Mouse (Mus musculus): ENCODE results near the gene Gm49318.

The Gm49318 gene

GRCm38 (mm10) chr9:22067195-22067594 lies 3.9 kb downstream of the Gm49318 start:
- DNase-seq = no peak

GRCm38 (mm10) chr9:22066433-22066832 lies 4.6 kb downstream of the Gm49318 start:
- peak; percentile 82 to 85 for DNase-seq

- no peak for DNase-seq
Observed at GRCm38 (mm10) chr9:22065642-22066041, 5.4 kb downstream of the Gm49318 start.

GRCm38 (mm10) chr9:22064341-22064740 lies 6.7 kb downstream of the Gm49318 start:
- no peak for DNase-seq

- DNase-seq = no peak
Observed at GRCm38 (mm10) chr9:22061339-22061738, 9.7 kb downstream of the Gm49318 start.

- DNase-seq = no peak
Observed at GRCm38 (mm10) chr9:22058011-22058424, 13.0 kb downstream of the Gm49318 start.

GRCm38 (mm10) chr9:22057031-22057517 lies 14.0 kb downstream of the Gm49318 start:
- DNase-seq = no peak

- DNase-seq = no peak
Observed at GRCm38 (mm10) chr9:22056303-22056910, 14.7 kb downstream of the Gm49318 start.

- DNase-seq = no peak
Observed at GRCm38 (mm10) chr9:22055713-22056112, 15.3 kb downstream of the Gm49318 start.

- DNase-seq = peak; percentile 81 to 86
Observed at GRCm38 (mm10) chr9:22054411-22055076, 16.5 kb downstream of the Gm49318 start.

- peak; percentile 55 to 61 for DNase-seq
Observed at GRCm38 (mm10) chr9:22053657-22054056, 17.4 kb downstream of the Gm49318 start.

GRCm38 (mm10) chr9:22051958-22052254 lies 19.2 kb downstream of the Gm49318 start, which contains the start of gene Elavl3:
Gene Elavl3 (minus strand): TSS chr9:22052023.
- peak in 1 of 2 experiments; percentile 24 for DNase-seq

- DNase-seq = no peak
Observed at GRCm38 (mm10) chr9:22051161-22051957, 19.7 kb downstream of the Gm49318 start.

- DNase-seq = peak; percentile 70 to 75
Observed at GRCm38 (mm10) chr9:22050351-22050889, 20.6 kb downstream of the Gm49318 start.

- no peak for DNase-seq
Observed at GRCm38 (mm10) chr9:22049721-22050270, 21.3 kb downstream of the Gm49318 start.

- no peak for DNase-seq
Observed at GRCm38 (mm10) chr9:22049315-22049714, 21.7 kb downstream of the Gm49318 start.

- no peak for DNase-seq
Observed at GRCm38 (mm10) chr9:22047329-22047728, 23.7 kb downstream of the Gm49318 start.

- DNase-seq = no peak
Observed at GRCm38 (mm10) chr9:22041832-22042231, 29.2 kb downstream of the Gm49318 start.

GRCm38 (mm10) chr9:22037826-22038225 lies 33.2 kb downstream of the Gm49318 start:
- DNase-seq = no peak

GRCm38 (mm10) chr9:22035300-22036044 lies 35.6 kb downstream of the Gm49318 start:
- DNase-seq = no peak

- no peak for DNase-seq
Observed at GRCm38 (mm10) chr9:22030386-22030785, 40.7 kb downstream of the Gm49318 start.

- DNase-seq = no peak
Observed at GRCm38 (mm10) chr9:22028467-22028866, 42.6 kb downstream of the Gm49318 start.
